Mouse (Mus musculus) lung, embryonic 15.5 days (tissue): ENCODE results near the gene Foxa3. TPM values are rescaled to one million over a fixed set of nuclear protein-coding genes. Genes with fewer than 3 reads are reported as not detected.

Experiments
- ATAC-seq: fragments of 200-750 bp; cut with Nextera tagmentation; 2 replicates; pipeline ENCODE4 v1.8.0; 2017; ENCODE audit warnings: moderate number of reproducible peaks, borderline replicate concordance; ENCODE audit not compliant: low FRiP score, low TSS enrichment; ENCODE audit errors: extremely low read depth
- H3K27ac ChIP-seq: fragments of 300-500 bp; sonication (generic); 2 replicates; pipeline ENCODE4 v1.5.1; 2015; ENCODE audit warnings: moderate library complexity, mild to moderate bottlenecking, inconsistent platforms
- H3K27me3 ChIP-seq: fragments of 300-500 bp; sonication (generic); 2 replicates; pipeline ENCODE4 v1.6.1; 2015; ENCODE audit warnings: inconsistent platforms
- H3K36me3 ChIP-seq: fragments of 300-500 bp; sonication (generic); 2 replicates; pipeline ENCODE4 v1.6.1; 2015; ENCODE audit warnings: inconsistent platforms
- H3K4me1 ChIP-seq: fragments of 300-500 bp; sonication (generic); 2 replicates; pipeline ENCODE4 v1.6.1; 2015; ENCODE audit warnings: inconsistent platforms
- H3K4me2 ChIP-seq: fragments of 300-500 bp; sonication (generic); 2 replicates; pipeline ENCODE4 v1.6.1; 2015; ENCODE audit warnings: inconsistent platforms, mild to moderate bottlenecking, moderate library complexity
- H3K4me3 ChIP-seq: fragments of 300-500 bp; sonication (generic); 2 replicates; pipeline ENCODE4 v1.5.1; 2015; ENCODE audit warnings: mild to moderate bottlenecking, inconsistent platforms
- H3K9ac ChIP-seq: fragments of 300-500 bp; sonication (generic); 2 replicates; pipeline ENCODE4 v1.6.1; 2015; ENCODE audit warnings: inconsistent platforms
- H3K9me3 ChIP-seq: fragments of 300-500 bp; sonication (generic); 2 replicates; pipeline ENCODE4 v1.6.1; 2016; ENCODE audit warnings: inconsistent platforms
- WGBS: fragments of 180-500 bp; shearing (Covaris S2); methylation state at CpG from one replicate; pipeline ENCODE4 v1.1.7; 2015; 5-methylcytosine and 5-hydroxymethylcytosine counted together
- polyA plus RNA-seq: library from polyadenylated mRNA; unstranded; fragments of >200 nt; fragmentation: Nextera tagmentation; extraction: Ambion mirVana; gene quantifications from 2 replicates; pipeline ENCODE4 v1.2.1, GENCODE M21; 2015

The Foxa3 gene
- polyA plus RNA-seq, 1 experiment from 2014 or later: 2.4 TPM

DNA sequence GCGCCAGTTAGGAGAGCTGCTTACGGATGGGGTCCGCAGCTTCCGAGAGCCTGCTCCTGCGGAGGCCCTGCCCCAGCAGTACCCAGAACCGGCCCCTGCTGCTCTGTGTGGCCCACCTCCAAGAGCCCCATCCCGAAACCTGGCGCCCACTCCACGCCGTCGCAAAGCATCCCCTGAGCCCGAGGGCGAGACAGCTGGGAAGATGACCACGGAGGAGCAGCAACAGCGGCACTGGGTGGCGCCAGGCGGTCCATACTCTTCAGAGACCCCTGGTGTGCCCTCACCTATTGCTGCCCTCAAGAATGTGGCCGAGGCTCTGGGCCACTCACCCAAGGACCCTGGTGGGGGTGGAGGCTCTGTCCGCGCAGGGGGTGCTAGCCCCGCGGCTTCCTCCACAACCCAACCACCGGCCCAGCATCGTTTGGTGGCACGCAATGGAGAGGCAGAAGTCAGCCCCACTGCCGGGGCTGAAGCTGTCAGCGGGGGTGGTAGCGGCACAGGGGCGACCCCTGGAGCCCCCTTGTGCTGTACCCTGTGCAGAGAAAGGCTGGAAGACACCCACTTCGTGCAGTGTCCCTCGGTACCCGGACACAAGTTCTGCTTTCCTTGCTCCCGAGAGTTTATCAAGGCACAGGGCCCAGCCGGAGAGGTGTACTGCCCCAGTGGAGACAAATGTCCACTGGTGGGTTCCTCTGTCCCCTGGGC lies 17.8 kb downstream of the Foxa3 start:
- Histone ChIP-seq H3K4me3 (peak overlapping the region; percentile 91), H3K9me3 (no peaks in the 10 kb centered on the region), H3K27ac (no peak overlapping the region), H3K36me3 (peaks cover 23% of the 10 kb centered on the region), H3K4me1 (peaks cover 64% of the 10 kb centered on the region), H3K4me2 (peak overlapping the region; percentile 94), H3K27me3 (no peaks in the 10 kb centered on the region), H3K9ac (peak overlapping the region; percentile 93)
- 63% methylated on average over 34 of the region's 34 CpGs for WGBS
- no peak for ATAC-seq

DNA sequence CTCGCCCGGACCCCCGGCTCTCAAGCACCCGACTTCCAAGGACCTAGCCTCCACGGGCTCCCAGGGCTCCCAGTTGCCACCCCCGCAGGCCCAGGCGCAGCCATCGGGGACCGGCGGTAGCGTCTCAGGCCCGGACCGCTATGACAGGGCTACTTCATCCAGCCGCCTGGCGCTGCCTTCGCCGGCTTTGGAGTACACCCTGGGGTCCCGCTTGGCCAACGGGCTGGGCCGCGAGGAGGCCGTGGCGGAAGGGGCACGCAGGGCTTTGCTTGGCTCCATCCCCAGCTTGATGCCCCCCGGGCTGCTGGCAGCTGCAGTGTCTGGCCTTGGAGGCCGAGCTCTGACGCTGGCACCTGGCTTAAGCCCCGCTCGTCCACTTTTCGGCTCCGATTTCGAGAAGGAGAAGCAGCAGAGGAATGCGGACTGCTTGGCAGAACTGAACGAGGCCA lies 18.7 kb downstream of the Foxa3 start:
- Histone ChIP-seq H3K4me3 (peak overlapping the region; percentile 91), H3K9me3 (no peaks in the 10 kb centered on the region), H3K4me2 (peak overlapping the region; percentile 94), H3K27me3 (no peaks in the 10 kb centered on the region), H3K9ac (peak overlapping the region; percentile 93), H3K36me3 (peaks cover 23% of the 10 kb centered on the region), H3K27ac (peak overlapping the region; percentile 99), H3K4me1 (peaks cover 66% of the 10 kb centered on the region)
- 3% methylated on average over 34 of the region's 34 CpGs for WGBS
- ATAC-seq: peak; percentile 2; the same call in 1 of the 2 replicates

DNA sequence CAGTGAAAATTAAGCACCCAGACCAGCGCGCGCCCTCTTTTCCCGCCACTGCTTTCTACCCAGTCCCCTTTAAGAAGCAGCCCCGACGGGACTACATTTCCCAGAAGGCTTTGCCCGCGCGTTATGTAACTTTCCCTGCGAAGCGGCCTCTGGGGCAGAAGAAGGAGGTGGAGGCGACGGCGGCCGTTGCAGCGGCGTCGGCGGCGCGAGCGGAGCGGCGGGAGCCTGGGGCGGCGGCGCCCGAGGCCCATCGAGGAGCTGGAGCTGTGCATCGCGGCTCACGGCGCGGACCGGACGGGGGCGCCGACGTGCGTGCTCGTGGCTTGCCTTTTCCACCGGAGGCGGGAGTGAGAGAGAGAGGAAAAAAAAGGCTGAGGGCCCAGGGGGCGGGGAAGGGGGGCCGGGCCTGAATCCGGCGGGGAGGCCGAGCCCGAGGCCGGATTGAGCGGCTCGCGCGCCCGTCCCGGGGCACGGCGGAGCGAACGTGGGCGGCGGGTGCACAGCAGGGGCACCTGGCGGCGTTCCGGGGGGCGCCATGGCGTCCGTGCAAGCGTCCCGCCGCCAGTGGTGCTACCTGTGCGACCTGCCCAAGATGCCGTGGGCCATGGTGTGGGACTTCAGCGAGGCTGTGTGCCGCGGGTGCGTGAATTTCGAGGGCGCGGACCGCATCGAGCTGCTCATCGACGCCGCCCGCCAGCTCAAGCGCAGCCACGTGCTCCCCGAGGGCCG lies 19.3 kb downstream of the Foxa3 start, which contains the start of gene Irf2bp1:
Irf2bp1 (plus strand) TSS at position 143 of the 729 bp plus-strand sequence.
- Histone ChIP-seq H3K27ac (peak within 1 kb of the TSS; percentile 99), H3K36me3 (peaks cover 23% of the 10 kb centered on the region), H3K4me1 (peaks cover 60% of the 10 kb centered on the region), H3K4me3 (peak within 1 kb of the TSS; percentile 91), H3K9ac (peak within 1 kb of the TSS; percentile 93), H3K4me2 (peak within 1 kb of the TSS; percentile 94), H3K9me3 (no peaks in the 10 kb centered on the region), H3K27me3 (no peaks in the 10 kb centered on the region)
- peak; percentile 64 for ATAC-seq
- WGBS: under 1% methylated on average over 68 of the region's 90 CpGs

DNA sequence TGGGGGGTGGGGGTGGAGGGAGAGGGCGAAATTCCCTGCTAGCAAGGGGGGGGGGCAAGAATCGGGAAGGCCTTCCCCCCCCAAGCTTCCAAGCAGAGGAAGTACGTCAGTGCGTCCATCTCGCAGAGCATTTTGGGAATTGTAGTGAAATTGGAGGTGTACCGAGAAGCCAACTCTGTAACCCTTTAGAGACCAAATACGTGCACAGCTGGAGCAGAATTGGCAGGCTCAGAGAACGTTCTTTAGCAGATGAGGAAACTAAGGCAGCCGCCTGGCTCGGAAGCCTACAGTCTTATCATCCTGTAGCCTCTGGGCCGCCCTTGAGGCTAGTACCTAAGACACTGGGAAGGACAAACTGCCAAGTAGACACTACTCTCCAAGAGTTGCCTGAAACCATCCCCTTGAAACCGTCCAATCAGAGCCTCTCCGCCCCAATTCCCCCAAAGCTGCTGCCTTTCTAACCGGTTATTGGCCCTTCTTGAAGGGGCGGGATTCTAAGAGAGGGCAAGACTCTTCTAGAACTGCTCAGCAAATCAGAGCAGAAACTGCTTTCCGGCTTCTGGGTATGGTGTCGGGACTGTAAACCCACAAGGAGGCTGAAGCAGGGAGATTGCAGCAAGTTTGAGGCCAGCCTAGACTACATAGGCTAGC lies 20.4 kb downstream of the Foxa3 start:
- peak overlapping the region; percentile 80 for H3K27ac ChIP-seq
- ATAC-seq: peak; percentile 41; the same call in 1 of the 2 replicates
- H3K27me3 ChIP-seq: no peaks in the 10 kb centered on the region
- peaks cover 56% of the 10 kb centered on the region for H3K4me1 ChIP-seq
- H3K4me3 ChIP-seq: peak overlapping the region; percentile 42
- WGBS: 2% methylated on average over 17 of the region's 17 CpGs
- H3K4me2 ChIP-seq: peak overlapping the region; percentile 94
- H3K9me3 ChIP-seq: no peaks in the 10 kb centered on the region
- peaks cover 23% of the 10 kb centered on the region for H3K36me3 ChIP-seq
- peak overlapping the region; percentile 59 for H3K9ac ChIP-seq

DNA sequence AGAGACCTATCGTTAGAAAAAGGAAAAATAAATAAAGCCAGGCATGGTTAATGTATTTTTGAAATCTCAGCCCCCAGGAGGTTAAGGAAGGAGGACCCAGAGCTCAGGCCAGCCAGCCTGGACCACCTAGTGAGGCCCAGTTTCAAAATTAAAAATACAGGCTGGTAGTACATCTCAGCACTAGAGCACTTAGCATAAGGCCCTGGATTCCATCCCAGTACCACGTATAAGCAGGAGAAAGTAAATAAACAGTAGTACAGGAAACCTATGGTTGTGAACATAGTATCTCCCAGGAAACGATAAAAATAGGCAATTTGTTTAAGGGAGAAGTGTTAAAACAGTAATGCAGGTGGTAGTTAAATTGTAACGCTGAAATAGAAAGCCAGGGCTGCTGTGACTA lies 21.2 kb downstream of the Foxa3 start:
- Histone ChIP-seq H3K9me3 (no peaks in the 10 kb centered on the region), H3K4me3 (peak overlapping the region; percentile 42), H3K27ac (peak overlapping the region; percentile 80), H3K9ac (peak overlapping the region; percentile 59), H3K36me3 (peaks cover 18% of the 10 kb centered on the region), H3K4me2 (peak overlapping the region; percentile 94), H3K4me1 (peaks cover 47% of the 10 kb centered on the region), H3K27me3 (no peaks in the 10 kb centered on the region)
- no peak for ATAC-seq
- 5% methylated on average over 4 of the region's 4 CpGs for WGBS

DNA sequence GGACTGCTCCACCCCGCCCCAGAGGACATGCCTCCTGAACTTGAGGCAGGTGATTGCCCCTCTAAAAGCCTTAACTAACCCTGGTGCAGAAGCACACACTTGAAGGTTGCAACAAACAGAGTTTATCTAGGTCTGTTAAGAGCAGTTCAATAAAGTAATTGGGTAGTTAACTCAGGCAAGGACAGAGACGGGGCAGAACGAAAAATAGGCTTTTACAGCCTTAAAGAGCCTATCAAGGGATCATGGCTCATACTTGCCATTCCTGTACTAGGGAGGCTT lies 21.6 kb downstream of the Foxa3 start:
- 70% methylated on average over 3 of the region's 3 CpGs for WGBS
- Histone ChIP-seq H3K4me3 (no peak overlapping the region), H3K36me3 (peaks cover 15% of the 10 kb centered on the region), H3K27me3 (no peaks in the 10 kb centered on the region), H3K9me3 (no peaks in the 10 kb centered on the region), H3K4me2 (peak overlapping the region; percentile 94; the same call in 1 of the 2 replicates), H3K27ac (peak overlapping the region; percentile 80), H3K9ac (no peak overlapping the region), H3K4me1 (peaks cover 43% of the 10 kb centered on the region)
- no peak for ATAC-seq

- no peaks in the 10 kb centered on the region for H3K9me3 ChIP-seq
- H3K4me2 ChIP-seq: peak overlapping the region; percentile 55
- no peak for ATAC-seq
- peak overlapping the region; percentile 4; the same call in 1 of the 2 replicates for H3K27ac ChIP-seq
- peak overlapping the region; percentile 29 for H3K9ac ChIP-seq
- H3K36me3 ChIP-seq: peaks cover 13% of the 10 kb centered on the region
- 32% methylated on average over 18 of the region's 18 CpGs for WGBS
- no peaks in the 10 kb centered on the region for H3K27me3 ChIP-seq
- peaks cover 40% of the 10 kb centered on the region for H3K4me1 ChIP-seq
- peak overlapping the region; percentile 39 for H3K4me3 ChIP-seq
These were observed 22.1 kb downstream of the Foxa3 start for GRCm38 (mm10) chr7:19001066-19001806.

DNA sequence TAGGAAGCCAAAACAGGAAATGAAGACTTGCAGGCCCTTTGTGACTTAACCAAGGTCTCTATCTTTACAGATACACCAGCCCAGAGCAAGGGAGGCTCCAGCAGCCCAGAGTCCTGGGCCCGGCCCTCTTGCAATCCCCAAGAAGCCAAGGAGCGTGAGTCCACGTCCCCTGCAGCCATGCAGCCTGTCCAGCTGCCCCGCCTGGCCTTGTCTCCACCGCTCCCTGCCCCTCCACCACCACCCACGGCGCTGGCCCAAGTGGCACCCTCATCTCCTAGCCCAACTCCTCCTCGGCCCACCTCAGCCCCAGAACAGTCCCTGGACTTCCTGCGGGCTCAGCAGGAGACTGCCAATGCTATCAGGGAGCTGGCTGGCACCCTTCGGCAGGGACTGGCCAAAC lies 22.9 kb downstream of the Foxa3 start:
- 47% methylated on average over 10 of the region's 10 CpGs for WGBS
- no peak for ATAC-seq
- Histone ChIP-seq H3K9me3 (no peaks in the 10 kb centered on the region), H3K9ac (peak overlapping the region; percentile 29), H3K27ac (0 out of 2 replicates have a peak overlapping the region, but pooled peaks have one; percentile 4), H3K4me3 (peak overlapping the region; percentile 39), H3K4me2 (peak overlapping the region; percentile 55), H3K27me3 (no peaks in the 10 kb centered on the region), H3K4me1 (peaks cover 32% of the 10 kb centered on the region), H3K36me3 (peaks cover 5% of the 10 kb centered on the region)

GRCm38 (mm10) chr7:18998835-18999234 lies 24.5 kb downstream of the Foxa3 start:
- Histone ChIP-seq H3K4me1 (peaks cover 22% of the 10 kb centered on the region), H3K9ac (no peak overlapping the region)

DNA sequence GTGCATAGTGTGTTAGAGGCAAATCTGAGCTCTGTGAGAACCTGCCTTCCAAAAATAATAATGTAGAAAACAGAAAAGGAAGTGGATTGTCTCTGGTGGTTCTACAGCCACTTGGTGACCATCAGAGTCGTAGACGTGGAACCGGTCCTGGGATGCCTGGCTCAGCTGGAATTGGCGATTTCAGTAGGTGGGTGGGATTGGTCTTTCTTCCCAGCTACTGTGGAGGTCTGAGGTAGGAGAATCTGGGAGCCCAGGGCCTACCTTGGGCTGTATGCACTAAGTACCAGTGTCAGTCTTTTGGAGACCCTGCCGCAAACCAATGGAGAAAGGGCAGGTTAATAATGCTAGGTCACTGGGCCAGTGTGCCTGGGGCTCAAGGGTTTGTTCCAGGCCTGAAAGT lies 30.3 kb downstream of the Foxa3 start:
- 86% methylated on average over 5 of the region's 5 CpGs for WGBS

More at GRCm38 (mm10) chr7:18998835-18999234, 24.5 kb downstream of the Foxa3 start:
- no peaks in the 10 kb centered on the region for H3K9me3 ChIP-seq
- ATAC-seq: no peak
- H3K27ac ChIP-seq: no peak overlapping the region
- no peaks in the 10 kb centered on the region for H3K36me3 ChIP-seq
- WGBS: 34% methylated on average over 9 of the region's 9 CpGs
- no peak overlapping the region for H3K4me3 ChIP-seq
- H3K4me2 ChIP-seq: no peak overlapping the region
- H3K27me3 ChIP-seq: no peaks in the 10 kb centered on the region

DNA sequence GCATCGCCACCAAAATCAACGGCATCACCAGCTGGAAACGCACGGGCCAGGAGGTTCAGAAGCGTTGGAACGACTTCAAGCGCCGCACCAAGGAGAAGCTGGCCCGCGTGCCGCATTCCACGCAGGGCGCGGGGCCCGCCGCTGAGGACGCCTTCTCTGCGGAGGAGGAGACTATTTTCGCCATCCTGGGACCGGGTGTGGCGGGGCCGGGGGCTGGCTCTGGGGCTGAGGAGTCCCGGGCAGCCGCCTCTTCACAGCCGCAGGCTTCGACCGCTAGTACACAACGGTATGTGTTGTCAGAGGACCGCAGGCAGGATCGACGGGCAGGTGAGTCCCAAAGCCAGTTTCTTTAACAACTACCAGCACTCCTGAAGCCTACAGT lies 31.1 kb downstream of the Foxa3 start:
- 2% methylated on average over 31 of the region's 31 CpGs for WGBS
- Histone ChIP-seq H3K4me3 (peak overlapping the region; percentile 53), H3K9ac (peak overlapping the region; percentile 53), H3K4me2 (peak overlapping the region; percentile 83), H3K27ac (no peak overlapping the region), H3K27me3 (peaks cover 35% of the 10 kb centered on the region), H3K9me3 (no peaks in the 10 kb centered on the region), H3K4me1 (peaks cover 22% of the 10 kb centered on the region), H3K36me3 (no peaks in the 10 kb centered on the region)
- no peak for ATAC-seq

More for the DNA sequence above, 30.3 kb downstream of the Foxa3 start:
- Histone ChIP-seq H3K9me3 (no peaks in the 10 kb centered on the region), H3K27ac (no peak overlapping the region), H3K4me2 (peak overlapping the region; percentile 83; the same call in 1 of the 2 replicates), H3K36me3 (no peaks in the 10 kb centered on the region), H3K4me1 (peaks cover 22% of the 10 kb centered on the region), H3K9ac (no peak overlapping the region), H3K4me3 (no peak overlapping the region), H3K27me3 (peaks cover 35% of the 10 kb centered on the region)
- no peak for ATAC-seq
